Mouse (Mus musculus) G1E (cell line): Measurements from ENCODE around the gene Crtam. TPM values are rescaled to one million over a fixed set of nuclear protein-coding genes. Genes with fewer than 3 reads are reported as not detected.

Experiments
- ATAC-seq: 2 replicates; pipeline ENCODE4 v1.8.0; 2016; ENCODE audit warnings: mild to moderate bottlenecking; ENCODE audit not compliant: insufficient number of reproducible peaks, poor library complexity, low FRiP score, severe bottlenecking; ENCODE audit errors: extremely low read depth
- DNase-seq: peaks from one replicate; pipeline ENCODE4 v3.0.0; 2012; ENCODE audit warnings: low spot score
- H3K27me3 ChIP-seq: 2 replicates; pipeline ENCODE4 v1.6.1; 2012; ENCODE audit warnings: mild to moderate bottlenecking, low read length, inconsistent platforms; ENCODE audit not compliant: insufficient read depth
- H3K36me3 ChIP-seq: replicated peaks from 2 replicates; pipeline ENCODE3; 2012; ENCODE audit warnings: mild to moderate bottlenecking, inconsistent platforms
- H3K4me1 ChIP-seq: 2 replicates; pipeline ENCODE4 v1.6.1; 2012; ENCODE audit warnings: low read depth, low read length, inconsistent platforms, mixed read lengths; ENCODE audit not compliant: insufficient read depth
- H3K4me3 ChIP-seq: 2 replicates; pipeline ENCODE4 v1.5.1; 2012; ENCODE audit warnings: low read depth, mild to moderate bottlenecking, inconsistent platforms, low read length, moderate library complexity, mixed read lengths
- H3K9me3 ChIP-seq: replicated peaks from 2 replicates; pipeline ENCODE4 v1.6.1; 2012; ENCODE audit warnings: inconsistent platforms
- CTCF ChIP-seq: IDR thresholded peaks from 2 replicates; pipeline ENCODE4 v1.5.1; 2012; ENCODE audit warnings: low read depth, low read length, inconsistent platforms, mixed read lengths
- GATA1 ChIP-seq: IDR thresholded peaks from 2 replicates; pipeline ENCODE4 v1.6.1; 2012; ENCODE audit warnings: borderline replicate concordance, low read length, inconsistent platforms, mixed read lengths
- GATA2 ChIP-seq: IDR thresholded peaks from 2 replicates; pipeline ENCODE4 v1.6.1; 2012; ENCODE audit warnings: low read depth, low read length, inconsistent platforms, borderline replicate concordance
- POLR2AphosphoS5 ChIP-seq: IDR thresholded peaks from 2 replicates; pipeline ENCODE4 v1.6.1; 2012; ENCODE audit warnings: low read depth, low read length, inconsistent platforms; ENCODE audit not compliant: insufficient replicate concordance
- TAL1 ChIP-seq: conservative IDR thresholded peaks from 2 replicates; pipeline ENCODE4 v1.6.1; 2012; ENCODE audit warnings: low read depth, low read length, inconsistent platforms, mixed read lengths
- polyA plus RNA-seq: library from polyadenylated mRNA; stranded (reverse); fragments of >175 nt; gene quantifications from 2 replicates; pipeline ENCODE4 v1.2.3, GENCODE M21; 2012
- total RNA-seq, 2 experiments: library from RNA; stranded (forward) in 1 of 2; stranded (reverse) in 1 of 2; fragments of 200-1000 nt in 1 of 2; fragments of >200 nt in 1 of 2; fragmentation: Nextera tagmentation in 1 of 2; gene quantifications; 2 replicates each; pipeline ENCODE4 v1.2.3; 2014 to 2017

Crtam gene
- total and polyA plus RNA-seq, 3 experiments, result 0.05 TPM; not detected in 2

DNA sequence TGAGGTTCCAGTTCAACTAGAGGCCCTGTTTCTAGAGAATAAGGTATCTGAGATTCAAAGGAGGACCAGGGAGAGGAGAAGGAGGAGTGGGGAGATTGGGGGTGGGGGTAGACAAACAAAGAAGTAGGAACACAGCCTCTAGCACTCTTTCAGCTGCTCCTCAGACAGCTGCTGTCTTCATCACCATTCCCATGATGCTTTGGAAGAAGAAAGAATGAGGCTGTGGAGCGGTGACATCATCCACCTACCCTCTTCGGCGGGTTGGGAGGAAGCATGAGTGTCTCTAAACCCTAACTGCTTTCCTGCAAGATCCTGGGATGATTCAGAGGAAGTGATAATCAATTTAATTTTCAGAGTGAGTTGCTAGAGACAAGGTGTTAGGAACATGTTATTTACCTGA is 44.4 kb upstream of the Crtam start:
- ATAC-seq, result no peak
- no peak for DNase-seq

DNA sequence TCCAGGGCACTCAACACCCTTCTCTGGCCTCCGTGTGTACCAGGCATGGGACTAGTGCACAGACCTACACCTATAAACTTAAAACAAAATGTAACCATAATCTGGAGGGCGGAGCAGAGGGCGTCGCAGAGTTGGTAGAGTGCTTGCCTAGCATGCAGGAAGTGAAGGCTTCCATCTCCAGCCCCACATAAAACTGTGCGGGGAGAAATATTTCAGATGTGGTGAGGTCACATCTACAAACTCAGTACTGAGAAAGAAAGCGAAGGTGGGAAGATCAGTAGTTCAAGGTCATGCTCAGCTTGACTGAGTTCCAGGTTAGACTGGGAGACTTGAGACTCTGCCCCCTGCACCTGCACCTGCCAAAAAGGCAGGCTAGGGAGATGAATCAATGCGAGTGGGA is 43.8 kb upstream of the Crtam start:
- no peak for DNase-seq
- peaks cover 61% of the 10 kb centered on the region for H3K4me1 ChIP-seq

More for the DNA sequence above, 44.4 kb upstream of the Crtam start:
- Histone ChIP-seq H3K4me1 (peaks cover 67% of the 10 kb centered on the region), H3K4me3 (no peak overlapping the region), H3K27me3 (no peaks in the 10 kb centered on the region), H3K36me3 (peaks cover 65% of the 10 kb centered on the region), H3K9me3 (no peaks in the 10 kb centered on the region)
- no peak for TF ChIP-seq TAL1
- no peak for TF ChIP-seq GATA2
- TF ChIP-seq GATA1, result no peak
- no peak for TF ChIP-seq CTCF
- no peak for TF ChIP-seq POLR2AphosphoS5

DNA sequence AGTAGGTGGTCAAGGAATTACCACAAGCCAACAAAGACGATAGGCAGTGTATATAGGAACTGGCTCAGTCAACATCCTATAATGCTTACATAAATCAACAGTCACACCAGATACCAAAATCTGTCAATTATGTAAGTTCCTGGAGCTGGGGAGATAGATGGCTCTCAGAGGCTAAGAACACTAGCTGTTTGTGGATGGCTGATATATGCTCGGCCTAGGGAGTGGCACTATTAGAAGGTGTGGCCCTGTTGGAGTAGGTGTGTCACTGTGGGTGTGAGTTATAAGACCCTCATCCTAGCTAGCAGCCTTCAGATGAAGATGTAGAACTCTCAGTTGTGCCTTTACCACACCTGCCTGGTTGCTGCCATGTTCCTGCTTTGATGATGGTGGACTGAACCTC is 43.2 kb upstream of the Crtam start:
- Histone ChIP-seq H3K4me1 (peaks cover 55% of the 10 kb centered on the region), H3K4me3 (no peak overlapping the region), H3K36me3 (peaks cover 75% of the 10 kb centered on the region), H3K9me3 (no peaks in the 10 kb centered on the region), H3K27me3 (no peaks in the 10 kb centered on the region)
- DNase-seq, result no peak
- TF ChIP-seq GATA2, result no peak
- TF ChIP-seq TAL1, result no peak
- TF ChIP-seq GATA1, result no peak
- no peak for TF ChIP-seq POLR2AphosphoS5
- no peak for TF ChIP-seq CTCF
- ATAC-seq, result no peak

More for the DNA sequence above, 43.8 kb upstream of the Crtam start:
- Histone ChIP-seq H3K4me3 (no peak overlapping the region), H3K9me3 (no peaks in the 10 kb centered on the region), H3K27me3 (no peaks in the 10 kb centered on the region), H3K36me3 (peaks cover 72% of the 10 kb centered on the region)
- no peak for ATAC-seq
- no peak for TF ChIP-seq TAL1
- TF ChIP-seq CTCF, result no peak
- TF ChIP-seq POLR2AphosphoS5, result no peak
- TF ChIP-seq GATA2, result no peak
- no peak for TF ChIP-seq GATA1

DNA sequence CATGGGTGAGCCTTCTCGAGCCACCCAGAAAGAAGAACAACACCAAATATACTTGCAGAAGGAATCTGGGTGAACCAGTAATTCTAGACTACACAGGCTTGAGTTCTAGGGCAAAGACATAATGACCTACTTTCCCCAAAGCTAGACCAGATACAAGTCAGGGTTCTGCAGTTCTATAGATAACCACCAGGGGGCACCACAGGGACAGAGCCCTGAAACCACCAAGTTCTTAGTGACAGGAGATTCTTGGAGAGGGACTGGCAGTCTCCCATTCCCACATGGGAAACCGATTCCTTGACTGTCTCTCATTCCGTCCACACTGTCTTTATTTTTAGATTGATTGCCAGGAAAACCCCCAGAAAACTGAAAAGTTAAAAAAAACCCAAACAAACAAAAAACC is 40.2 kb upstream of the Crtam start:
- no peak overlapping the region for H3K4me3 ChIP-seq
- peaks cover 36% of the 10 kb centered on the region for H3K4me1 ChIP-seq
- H3K36me3 ChIP-seq, result peaks cover 86% of the 10 kb centered on the region
- ATAC-seq (no peak), DNase-seq (peak; percentile 43)
- H3K27me3 ChIP-seq, result no peaks in the 10 kb centered on the region
- TF ChIP-seq CTCF, result peak; percentile 81
- TF ChIP-seq POLR2AphosphoS5, result no peak
- H3K9me3 ChIP-seq, result no peaks in the 10 kb centered on the region

DNA sequence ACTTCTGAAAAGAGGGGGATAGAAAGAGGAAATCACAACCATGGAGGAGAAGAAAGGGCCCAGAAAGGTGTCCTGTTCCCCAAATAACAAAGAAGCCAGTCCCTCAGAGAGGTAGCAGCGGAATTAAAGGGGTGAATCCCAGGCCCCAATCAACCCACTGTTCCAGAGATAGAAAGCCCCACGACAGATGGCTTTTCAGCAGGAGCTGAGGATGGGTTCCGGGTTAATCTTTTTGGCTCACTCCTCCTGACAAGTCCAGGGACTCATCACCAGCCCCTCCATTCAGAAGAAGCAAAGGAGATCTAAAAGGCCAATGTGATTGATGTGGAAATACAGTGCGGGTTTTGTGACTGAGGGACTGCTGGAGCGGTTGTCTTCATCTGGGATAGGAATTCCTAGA is 39.2 kb upstream of the Crtam start:
- Histone ChIP-seq H3K4me3 (no peak overlapping the region), H3K27me3 (no peaks in the 10 kb centered on the region), H3K4me1 (peaks cover 27% of the 10 kb centered on the region), H3K9me3 (no peaks in the 10 kb centered on the region), H3K36me3 (peaks cover 83% of the 10 kb centered on the region)
- no peak for DNase-seq
- no peak for ATAC-seq
- TF ChIP-seq CTCF (no peak), GATA1 (no peak), TAL1 (no peak), GATA2 (no peak), POLR2AphosphoS5 (no peak)

DNA sequence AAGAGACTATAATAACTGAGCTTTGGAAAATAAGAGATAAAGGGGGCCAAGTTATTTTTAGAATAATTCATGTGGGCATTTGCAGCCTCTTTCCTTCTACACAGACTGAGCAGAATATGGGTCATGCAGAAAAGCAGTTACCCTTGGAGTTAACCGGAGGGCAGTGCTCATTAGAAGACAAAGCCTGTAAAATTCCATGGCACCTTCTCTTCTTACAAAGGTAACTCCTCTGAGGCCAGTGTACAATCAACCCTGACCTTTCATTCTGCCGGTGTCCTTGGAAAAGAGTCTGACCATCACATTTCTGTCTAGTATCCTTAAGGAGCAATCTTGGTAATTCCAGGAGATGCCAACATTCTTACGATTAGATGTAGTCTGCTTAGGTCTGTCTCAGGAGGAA is 37.0 kb upstream of the Crtam start:
- TF ChIP-seq GATA1 (no peak), CTCF (no peak), GATA2 (no peak), TAL1 (no peak), POLR2AphosphoS5 (no peak)
- DNase-seq (no peak), ATAC-seq (no peak)
- H3K27me3 ChIP-seq, result no peaks in the 10 kb centered on the region
- peaks cover 82% of the 10 kb centered on the region for H3K36me3 ChIP-seq
- peaks cover 13% of the 10 kb centered on the region; the same call in 1 of the 2 replicates for H3K4me1 ChIP-seq
- no peak overlapping the region for H3K4me3 ChIP-seq
- no peaks in the 10 kb centered on the region for H3K9me3 ChIP-seq

DNA sequence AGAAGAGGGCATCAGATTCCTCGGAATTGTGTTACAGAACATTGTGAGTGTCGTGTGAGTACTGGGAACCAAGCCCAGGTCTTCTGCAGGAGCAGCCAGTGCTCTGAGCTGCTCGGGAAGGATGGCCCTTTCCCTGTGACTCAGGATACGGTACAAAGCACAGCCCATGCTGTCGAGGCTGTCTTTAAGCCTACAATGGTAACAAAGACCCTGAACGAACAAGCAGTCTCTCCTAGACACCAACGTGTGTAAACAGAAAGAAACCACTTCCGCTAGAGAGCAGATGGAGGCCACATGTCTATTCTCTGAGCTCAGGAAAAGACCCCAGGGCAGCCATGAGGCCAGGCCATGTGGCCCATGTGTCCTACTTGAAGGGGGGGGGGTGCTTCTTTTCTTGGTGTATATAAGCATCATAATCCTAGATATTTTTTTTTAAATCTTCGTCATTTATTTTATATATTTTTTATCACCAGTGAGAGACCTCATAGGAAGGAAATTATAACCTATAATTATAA is 33.8 kb upstream of the Crtam start:
- no peaks in the 10 kb centered on the region for H3K9me3 ChIP-seq
- H3K4me3 ChIP-seq, result no peak overlapping the region
- H3K27me3 ChIP-seq, result no peaks in the 10 kb centered on the region
- DNase-seq (no peak), ATAC-seq (no peak)
- H3K4me1 ChIP-seq, result peaks cover 5% of the 10 kb centered on the region; the same call in 1 of the 2 replicates
- peaks cover 85% of the 10 kb centered on the region for H3K36me3 ChIP-seq
- TF ChIP-seq TAL1 (no peak), POLR2AphosphoS5 (no peak), CTCF (no peak), GATA2 (no peak), GATA1 (no peak)
